Mouse (Mus musculus) heart, postnatal 0 days (tissue): ENCODE measurements around the gene Slc24a3.

ENCODE experiments used
- CTCF ChIP-seq: IDR thresholded peaks from 2 replicates; pipeline ENCODE4 v1.5.1; 2016; ENCODE audit warnings: antibody characterized with exemption, control low read depth, low read depth
- EP300 ChIP-seq: IDR thresholded peaks from 2 replicates; pipeline ENCODE4 v1.6.1; 2016; ENCODE audit warnings: antibody characterized with exemption, low read depth

GRCm38 (mm10) chr2:145535307-145535706, 367.8 kb downstream of the Slc24a3 start:
- TF ChIP-seq CTCF = no peak
- no peak for TF ChIP-seq EP300
